Mouse (Mus musculus) mesoderm, embryonic 11.5 days (tissue): ENCODE results near the gene Fam183b.
"Not testable (repeated sequence)": the region's sequence is repeated elsewhere in the genome, so short reads cannot be mapped to it uniquely, and the experiment has no call there.

Experiments used
- DNase-seq: peaks from one replicate; pipeline ENCODE4 v3.0.0-alpha.2; 2012; ENCODE audit warnings: low read depth, low spot score

The Fam183b gene

DNA sequence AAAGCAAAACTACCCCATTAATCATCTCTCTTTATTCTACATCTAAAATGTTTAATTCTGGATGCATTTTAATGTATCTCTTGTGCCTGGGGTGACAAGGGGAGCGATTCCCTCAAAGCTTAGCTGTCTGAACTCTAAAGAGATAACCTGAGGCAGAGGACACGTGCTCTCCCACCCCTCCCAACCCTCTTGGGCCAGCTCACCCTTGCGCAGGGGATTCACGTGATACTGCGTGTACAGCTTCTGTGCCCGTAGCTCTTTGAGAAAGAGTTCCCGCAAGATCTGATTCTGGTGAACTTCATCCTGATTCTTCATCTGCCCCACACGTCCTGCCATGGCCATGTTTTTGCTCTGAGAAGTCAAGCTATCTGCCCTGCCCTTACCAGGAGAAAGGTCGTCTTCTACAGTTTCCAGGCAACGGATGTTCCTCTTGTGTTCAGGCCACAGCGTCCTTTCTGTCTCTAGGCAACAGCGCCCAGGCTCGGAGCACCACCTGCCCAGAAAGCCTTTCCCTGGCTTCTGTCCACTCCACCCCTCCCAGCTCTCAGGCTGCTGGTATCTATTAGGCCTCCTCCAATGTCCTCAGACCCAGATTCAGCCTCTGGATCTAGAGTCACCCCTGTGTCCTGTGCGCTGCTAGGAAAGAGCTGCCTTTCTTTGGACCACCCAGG lies at the start of gene Fam183b:
Gene Fam183b, minus strand, starts transcription at position 403 of the 671 bp plus-strand sequence.
- peak; percentile 54 for DNase-seq

DNA sequence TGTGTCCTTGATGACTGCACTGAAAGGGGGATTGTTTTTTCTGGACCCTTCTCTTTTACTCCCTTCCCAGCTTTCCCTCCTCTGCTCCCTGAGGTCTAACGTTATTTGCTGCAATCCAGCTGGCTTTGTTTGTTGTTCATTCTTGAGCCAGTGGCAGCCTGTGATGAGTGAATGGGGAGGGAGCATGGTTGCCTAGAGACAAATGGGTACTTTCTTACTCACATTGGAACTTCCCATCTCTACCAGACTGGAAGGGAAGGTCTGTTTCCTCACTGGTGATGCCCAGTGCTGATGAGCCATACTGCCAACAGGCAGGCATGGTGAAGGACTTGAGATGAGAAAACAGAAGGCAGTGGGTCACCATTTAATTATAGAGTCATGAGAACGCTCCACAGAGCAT lies 48.0 kb upstream of the Fam183b start:
- DNase-seq, result no peak

DNA sequence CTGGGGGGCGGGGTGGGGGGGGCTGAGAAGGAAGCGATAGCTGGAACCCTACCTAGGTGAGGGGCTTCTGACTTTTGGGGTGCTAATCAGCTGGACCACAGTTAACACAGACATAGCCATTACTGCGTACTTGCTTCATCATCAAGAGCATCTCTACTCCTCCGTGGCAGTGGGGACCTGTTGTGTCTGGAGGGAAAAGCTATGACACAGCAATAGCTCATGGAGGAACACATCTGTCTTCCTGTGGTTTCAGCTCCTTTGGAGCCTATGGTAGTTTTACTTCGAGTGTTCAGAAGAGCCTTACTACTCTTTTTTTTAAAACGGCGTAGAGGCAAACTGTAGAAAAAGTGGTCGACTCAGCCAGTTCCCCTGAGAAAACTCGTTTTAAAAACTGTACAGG lies 45.9 kb upstream of the Fam183b start:
- DNase-seq, result no peak

DNA sequence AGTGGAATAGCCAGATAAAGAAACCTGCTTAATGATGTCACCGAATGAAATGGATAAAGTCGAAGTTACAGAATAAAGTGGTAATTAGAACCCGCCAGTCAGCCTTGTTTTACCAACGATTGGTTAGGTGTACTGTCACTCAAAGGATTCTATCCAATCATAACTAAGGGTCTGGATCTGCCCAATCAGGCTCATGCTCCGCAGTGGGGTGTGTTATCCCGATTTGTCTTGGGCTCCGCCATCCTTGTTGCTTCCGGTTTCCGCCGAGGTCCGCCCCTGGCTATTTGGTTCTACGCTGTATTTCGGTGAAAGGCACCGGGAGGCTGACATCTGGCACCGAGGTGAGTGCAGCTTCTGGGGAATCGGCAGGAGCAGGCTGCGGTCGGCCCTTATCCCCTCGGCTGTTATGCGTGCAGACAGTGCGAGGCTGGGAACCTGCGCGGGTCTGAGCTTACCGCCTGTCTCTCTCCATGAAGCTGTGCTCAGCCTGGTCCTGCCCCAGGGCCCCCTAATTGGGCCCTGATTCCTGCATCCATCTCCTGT lies 45.2 kb upstream of the Fam183b start, which contains the start of gene Gm12258:
Gene Gm12258, plus strand, starts transcription at position 240 of the 543 bp plus-strand sequence.
- DNase-seq, result peak; percentile 99

DNA sequence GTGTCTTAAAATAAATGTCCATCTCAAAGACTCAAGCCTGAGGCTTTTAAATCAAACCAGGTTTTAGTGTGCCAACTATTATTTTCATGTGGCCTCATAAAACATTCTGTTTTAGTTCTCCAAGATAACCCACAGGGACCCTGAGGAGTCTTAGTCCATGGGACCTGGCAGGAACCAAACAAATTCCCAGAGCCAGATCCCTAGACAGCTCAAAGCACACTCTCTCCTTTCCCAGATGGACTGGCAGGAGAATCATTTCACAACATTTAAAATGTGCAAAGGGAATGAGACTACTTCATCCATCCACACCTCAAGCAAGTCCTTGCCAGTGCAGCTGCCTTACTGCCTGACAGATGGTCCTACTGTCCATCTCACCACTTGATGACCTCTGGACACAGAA lies 37.2 kb upstream of the Fam183b start, which contains the start of gene Olfr311:
Gene Olfr311, plus strand, starts transcription at position 301 of the 400 bp plus-strand sequence.
- DNase-seq, result not testable (repeated sequence)

DNA sequence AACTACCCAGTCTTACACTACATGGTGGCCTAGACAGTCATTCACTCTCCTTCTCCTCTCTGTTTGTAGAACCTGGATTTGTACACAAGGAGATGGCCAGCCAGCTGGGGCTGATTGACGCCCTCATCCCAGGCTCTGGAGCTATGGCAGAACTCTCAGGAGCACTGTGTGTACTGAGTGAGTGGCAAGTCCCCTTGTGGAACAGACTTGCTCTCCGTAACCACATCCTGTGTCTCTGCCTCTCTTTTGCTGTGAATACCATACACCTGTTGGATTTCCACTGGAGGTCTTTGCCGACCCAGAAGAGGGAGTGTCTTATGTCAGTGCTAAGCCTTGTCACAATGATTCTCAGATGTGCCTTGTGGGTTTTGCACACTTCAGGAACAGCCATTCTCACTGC lies 30.8 kb upstream of the Fam183b start:
- not testable (repeated sequence) for DNase-seq

DNA sequence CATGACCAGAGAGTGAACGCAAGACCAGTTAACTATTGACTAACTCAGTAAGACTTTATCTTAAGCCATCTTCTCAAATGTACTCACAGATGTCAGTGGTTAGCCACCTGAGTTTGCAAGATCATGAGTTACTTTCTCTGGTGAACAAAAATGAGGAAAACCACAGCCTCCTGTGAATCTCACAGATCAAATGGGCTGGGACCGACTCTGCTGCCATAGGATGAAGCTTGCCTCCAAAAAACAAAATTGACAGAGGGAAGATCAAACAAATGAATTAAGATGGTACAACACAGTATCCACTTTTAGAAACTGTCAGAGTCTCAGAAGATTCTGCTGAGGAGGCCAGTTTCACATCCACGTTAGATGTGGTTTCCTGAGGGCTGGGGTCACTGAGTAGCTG lies 28.0 kb upstream of the Fam183b start:
- no peak for DNase-seq

DNA sequence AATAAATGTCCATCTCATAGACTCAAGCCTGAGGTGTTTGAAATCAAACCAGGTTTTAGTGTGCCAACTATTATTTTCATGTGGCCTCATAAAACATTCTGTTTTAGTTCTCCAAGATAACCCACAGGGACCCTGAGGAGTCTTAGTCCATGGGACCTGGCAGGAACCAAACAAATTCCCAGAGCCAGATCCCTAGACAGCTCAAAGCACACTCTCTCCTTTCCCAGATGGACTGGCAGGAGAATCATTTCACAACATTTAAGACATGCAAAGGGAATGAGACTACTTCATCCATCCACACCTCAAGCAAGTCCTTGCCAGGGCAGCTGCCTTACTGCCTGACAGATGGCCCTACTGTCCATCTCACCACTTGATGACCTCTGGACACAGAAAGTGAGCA lies 27.2 kb upstream of the Fam183b start, which contains the start of gene Olfr312:
Gene Olfr312, plus strand, starts transcription at position 301 of the 400 bp plus-strand sequence.
- DNase-seq, result not testable (repeated sequence)

DNA sequence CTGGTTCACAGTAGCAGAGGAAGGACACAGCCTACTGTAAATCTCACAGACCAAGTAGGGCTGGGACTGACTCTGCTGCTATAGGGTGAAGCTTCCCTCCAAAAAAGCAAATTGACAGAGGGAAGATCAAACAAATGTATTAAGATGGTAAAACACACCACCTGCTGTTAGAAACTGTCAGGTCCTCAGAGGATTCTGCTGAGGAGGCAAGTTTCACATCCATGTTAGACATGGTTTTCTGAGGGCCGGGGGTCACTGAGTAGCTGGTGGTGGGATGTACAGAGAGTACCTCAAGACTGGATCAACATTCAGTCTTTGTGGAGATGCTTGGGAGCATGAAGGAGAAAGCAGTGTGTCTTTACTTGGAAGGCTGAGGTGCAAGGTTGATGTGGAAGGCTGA lies 13.9 kb upstream of the Fam183b start:
- no peak for DNase-seq

DNA sequence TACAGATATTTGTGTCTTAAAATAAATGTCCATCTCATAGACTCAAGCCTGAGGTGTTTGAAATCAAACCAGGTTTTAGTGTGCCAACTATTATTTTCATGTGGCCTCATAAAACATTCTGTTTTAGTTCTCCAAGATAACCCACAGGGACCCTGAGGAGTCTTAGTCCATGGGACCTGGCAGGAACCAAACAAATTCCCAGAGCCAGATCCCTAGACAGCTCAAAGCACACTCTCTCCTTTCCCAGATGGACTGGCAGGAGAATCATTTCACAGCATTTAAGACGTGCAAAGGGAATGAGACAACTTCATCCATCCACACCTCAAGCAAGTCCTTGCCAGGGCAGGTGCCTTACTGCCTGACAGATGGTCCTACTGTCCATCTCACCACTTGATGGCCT lies 12.9 kb upstream of the Fam183b start, which contains the start of gene Olfr313:
Gene Olfr313, plus strand, starts transcription at position 301 of the 400 bp plus-strand sequence.
- DNase-seq, result not testable (repeated sequence)

DNA sequence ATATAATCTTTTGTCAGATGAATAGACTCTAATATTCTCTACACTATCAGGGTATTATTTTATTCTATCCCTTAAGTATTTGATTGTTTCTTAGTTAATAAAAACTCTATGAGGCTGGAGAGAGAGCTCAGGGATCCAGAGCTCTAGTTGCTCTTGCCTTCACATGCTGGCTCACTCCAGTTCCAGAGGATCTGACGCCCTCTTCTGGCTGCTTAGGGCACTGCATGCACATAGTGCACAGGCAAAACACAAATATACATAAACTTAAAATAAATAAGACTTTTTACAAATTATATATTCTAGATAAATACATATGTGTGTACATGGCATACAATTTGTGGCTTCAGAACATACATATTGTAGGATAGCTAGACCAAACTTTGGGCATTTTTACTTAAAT lies 10.2 kb upstream of the Fam183b start:
- DNase-seq, result no peak

DNA sequence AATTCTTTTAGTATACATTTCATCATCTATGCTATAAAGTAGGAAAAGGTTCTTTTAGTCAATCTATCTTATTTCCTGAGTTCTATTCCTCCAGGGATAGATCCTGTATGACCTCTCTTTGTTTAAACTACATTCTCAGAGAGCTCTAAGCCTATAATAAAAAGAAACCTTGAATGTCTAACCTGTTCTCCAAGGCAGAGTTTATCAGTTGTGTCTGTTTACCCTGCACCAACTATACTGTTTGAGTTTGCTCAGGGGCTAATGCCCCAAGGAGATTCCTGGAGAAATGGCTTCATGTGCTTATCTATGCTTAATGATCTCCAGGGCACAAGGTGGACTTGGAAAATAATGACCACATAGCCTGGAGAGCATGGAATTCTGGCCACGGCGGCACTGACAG lies 2.6 kb upstream of the Fam183b start:
- DNase-seq, result no peak

DNA sequence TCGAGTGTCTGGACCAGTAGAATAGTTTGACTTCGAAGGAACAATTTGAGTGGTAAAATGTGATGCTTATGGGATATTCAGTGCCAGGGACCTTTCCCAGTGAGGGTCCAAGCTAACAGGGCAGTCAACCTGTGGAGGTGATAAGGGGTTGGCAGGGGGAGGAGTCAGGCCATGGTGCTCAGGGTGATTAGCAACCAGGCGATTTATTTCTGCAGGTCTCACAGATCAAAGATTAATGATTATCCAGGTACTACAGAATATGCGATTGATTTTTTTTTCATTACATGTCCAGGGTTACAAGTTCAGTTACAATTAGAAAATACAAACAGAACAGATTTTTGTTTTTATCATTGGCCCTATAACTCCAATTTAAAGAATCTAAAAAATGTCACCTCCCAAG lies 2.1 kb upstream of the Fam183b start:
- DNase-seq, result no peak

DNA sequence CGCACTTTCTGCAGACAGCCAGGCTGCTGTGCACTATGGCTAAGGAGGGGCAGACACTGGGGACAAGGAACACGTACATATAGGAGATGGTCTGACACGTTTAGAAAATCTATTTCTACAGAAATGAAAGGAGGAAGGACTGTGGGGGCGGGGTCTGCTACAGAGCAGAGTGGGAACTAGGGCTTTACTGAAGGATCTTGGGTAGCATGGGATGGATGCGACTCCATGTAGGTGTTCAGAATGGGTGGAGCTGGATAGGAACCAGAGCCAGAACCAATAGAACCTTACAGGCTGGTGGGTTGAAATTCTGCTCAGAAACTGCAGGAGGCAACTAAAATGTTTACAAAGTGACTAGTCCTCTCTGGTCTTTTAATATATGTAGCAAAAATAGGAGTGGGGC lies 2.0 kb downstream of the Fam183b start:
- no peak for DNase-seq

DNA sequence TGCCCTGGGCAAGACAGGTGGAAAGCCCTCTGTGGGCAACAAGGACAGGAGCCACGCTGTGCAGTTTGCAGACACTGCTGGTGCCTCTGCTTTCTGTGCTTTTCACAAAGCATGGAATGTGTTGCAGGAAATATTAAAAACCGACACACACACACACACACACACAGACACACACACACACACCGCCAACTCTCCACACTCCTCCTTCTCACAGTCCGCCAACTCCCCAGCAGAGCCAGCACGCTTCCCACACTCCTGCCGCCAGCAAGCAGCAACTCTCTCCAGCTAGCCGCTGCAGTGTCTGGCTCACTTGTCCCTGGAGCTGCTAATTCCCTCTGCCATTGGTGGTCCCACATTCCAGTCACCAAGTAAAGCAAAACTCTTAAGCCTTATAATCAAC lies 4.9 kb downstream of the Fam183b start:
- no peak for DNase-seq

DNA sequence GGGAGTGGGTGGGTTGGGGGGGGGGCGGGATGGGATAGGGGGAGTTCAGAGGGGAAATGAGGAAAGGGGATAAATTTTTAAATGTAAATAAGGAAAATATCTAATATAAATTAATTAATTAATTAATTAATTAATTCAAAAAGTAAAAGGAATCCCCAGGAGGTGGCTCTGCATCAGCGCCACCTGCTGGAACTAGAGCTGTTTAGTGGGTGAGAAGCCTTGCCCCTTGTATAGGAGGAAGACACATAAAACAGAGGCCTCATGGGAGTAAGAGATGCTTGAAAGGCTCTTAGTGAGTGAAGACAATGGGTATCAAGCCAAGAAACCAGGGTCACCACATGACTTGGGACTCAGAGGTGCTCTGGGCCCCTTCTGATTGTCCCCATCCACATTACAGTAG lies 5.9 kb downstream of the Fam183b start:
- no peak for DNase-seq

DNA sequence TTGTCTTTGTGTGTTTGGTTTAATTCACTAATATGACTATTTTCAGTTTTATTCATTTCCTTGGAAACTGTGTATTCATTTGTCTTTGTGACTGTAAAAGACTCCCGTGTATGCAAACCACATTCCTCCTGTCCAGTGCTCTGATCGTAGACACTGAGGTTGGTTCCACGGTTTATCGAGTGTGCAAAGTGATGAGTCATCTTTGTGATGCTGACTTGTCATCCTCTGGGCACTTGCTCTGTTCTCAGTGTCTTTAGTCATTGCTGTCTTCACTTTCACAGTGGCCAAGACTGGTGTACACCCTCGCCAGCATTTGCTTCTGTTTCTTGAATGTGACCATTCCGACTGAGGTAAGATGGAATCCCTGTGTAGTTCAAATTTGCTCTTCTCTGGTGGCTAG lies 11.1 kb downstream of the Fam183b start:
- DNase-seq, result no peak

DNA sequence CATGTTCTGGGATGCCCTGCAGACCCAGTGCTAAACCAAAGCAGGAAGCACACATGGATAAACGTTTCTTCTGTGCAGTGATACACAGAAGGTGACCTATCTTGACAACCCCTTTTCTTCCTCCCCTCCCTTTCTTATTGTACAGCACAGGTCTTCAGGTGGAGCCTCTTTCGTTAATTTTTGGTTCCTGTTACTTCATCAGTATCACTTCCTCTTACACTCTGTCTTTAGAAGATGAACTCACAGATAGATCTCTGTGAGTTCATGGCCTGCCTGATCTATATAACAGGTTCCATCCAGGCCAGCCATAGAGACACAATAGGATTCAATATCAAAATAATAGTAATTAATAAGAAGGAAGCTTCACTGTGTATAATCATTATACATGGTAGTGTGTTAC lies 11.7 kb downstream of the Fam183b start:
- no peak for DNase-seq

DNA sequence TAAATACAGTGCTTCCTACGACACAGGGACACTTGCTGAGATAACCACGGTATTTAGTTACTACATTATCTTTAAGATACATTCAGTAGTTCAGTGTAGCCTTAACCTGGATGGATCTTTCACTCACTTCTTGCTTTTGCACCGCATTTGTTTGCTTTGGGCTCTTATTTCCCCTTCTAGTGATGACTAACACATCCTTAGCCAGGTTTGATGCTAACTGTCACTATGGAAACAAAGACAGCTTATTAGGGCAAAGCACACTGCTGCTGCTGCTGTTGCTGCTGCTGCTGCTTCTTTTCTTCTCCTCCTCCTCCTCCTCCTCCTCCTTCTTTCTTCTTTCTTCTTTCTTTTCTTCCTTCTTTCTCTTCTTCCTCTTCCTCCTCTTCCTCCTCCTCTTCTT lies 12.2 kb downstream of the Fam183b start:
- no peak for DNase-seq

DNA sequence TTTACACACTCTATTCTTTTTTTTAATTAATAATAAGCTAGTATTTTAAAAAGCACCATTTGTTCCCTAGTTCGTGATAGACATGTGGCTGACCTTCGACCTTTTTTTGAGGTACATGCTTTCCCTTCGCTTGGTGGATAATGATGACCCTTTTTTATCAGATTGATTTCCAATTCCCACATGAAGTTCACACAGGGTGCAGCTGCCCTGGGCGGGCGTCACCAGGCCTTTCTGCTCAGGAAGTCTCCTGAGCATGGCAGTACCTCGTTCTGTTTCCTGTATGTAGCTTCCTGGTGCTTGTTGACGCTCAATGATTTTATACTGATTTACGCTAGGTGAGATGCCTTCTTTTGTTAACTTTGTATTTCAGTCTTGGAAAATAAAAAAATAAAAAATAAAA lies 13.4 kb downstream of the Fam183b start:
- no peak for DNase-seq

DNA sequence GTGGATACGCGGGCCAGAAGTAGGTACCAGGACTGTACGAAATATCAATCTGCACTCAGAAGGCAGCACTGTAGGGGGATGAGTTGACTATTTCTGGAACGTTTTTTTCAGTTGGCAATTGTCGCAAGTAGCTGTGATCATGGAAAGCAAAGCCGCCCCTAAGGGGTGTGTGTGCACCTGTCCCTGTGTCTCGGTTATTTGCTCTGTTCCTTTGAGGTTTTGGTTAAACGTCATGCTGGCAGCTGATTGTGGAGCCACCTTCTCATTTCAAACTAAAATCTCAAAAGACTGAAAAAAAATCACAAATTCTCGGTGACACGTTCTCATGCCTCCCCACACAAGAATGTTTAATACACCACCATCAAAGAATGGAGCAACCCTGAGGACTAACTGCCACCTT lies 14.1 kb downstream of the Fam183b start:
- DNase-seq, result no peak

DNA sequence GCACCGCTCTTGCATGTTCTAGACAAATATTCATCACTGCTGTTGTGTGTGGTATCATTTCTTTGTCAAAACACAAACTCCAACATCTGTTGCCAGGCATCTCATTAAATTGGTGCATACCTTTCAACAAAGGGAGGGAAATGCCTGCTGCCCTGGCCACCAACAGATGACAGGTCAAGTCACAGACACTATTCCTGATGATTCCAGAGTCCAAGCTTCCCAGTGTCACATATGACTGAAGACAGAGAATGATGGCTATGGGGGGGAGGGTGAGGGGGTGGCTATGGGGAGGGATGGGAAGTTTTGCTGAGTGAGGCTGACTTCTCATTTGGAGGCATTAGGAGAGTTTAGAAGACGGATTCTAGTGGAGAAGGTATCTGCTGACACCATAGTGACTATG lies 17.6 kb downstream of the Fam183b start:
- no peak for DNase-seq

DNA sequence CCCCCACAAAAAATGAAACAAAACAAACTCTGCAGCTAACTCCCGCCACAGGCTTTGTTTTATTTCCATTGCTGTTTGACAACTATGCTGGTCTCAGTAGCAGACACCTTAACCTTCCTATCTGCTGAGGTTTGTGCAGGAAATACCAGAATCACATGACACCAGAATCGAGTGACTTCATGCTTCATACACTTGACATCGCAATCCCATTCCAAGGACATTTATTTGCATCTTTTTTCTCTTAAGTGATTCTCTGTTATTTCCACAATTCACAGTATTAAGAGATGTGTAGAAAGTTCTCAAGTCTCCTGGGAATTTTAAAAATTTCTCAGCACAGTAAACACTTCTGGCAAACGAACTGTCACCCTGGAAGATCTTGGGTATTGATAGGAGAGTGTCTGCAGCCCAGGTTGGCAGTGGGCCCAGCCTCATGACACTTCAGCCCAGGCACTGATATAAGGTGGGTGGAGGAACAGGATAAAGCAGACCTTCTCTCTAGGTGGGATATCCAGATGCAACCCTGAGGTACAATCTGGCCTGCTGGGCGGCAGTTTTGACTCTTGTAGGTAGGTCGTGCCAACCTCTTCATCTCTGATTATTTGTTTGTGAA lies 19.2 kb downstream of the Fam183b start, which contains the start of gene Olfr314:
Gene Olfr314, plus strand, starts transcription at position 473 of the 610 bp plus-strand sequence.
- no peak for DNase-seq
